Mouse (Mus musculus) hindbrain, embryonic 14.5 days (tissue): Measurements from ENCODE around the gene Mnx1. TPM values are rescaled to one million over a fixed set of nuclear protein-coding genes. Genes with fewer than 3 reads are reported as not detected.
A peak's percentile ranks its signal among the peaks of the same experiment; 100 is the strongest.
"Not testable (repeated sequence)": the region's sequence is repeated elsewhere in the genome, so short reads cannot be mapped to it uniquely, and the experiment has no call there.

Source experiments
- ATAC-seq: fragments of 200-750 bp; cut with Nextera tagmentation; 2 replicates; pipeline ENCODE4 v1.8.0; 2017; ENCODE audit warnings: moderate number of reproducible peaks, mild to moderate bottlenecking, moderate TSS enrichment, moderate library complexity; ENCODE audit not compliant: low FRiP score
- DNase-seq: peaks from one replicate; pipeline ENCODE4 v3.0.0-alpha.2; 2015; ENCODE audit warnings: low spot score
- H3K27ac ChIP-seq: fragments of 300-500 bp; sonication (generic); 2 replicates; pipeline ENCODE4 v1.5.1; 2014; ENCODE audit warnings: mild to moderate bottlenecking, moderate library complexity
- H3K27me3 ChIP-seq: fragments of 300-500 bp; sonication (generic); 2 replicates; pipeline ENCODE4 v1.6.1; 2014; ENCODE audit warnings: mild to moderate bottlenecking, low read length, mixed read lengths; ENCODE audit not compliant: control insufficient read depth, insufficient read depth
- H3K36me3 ChIP-seq: fragments of 300-500 bp; sonication (generic); replicated peaks from 2 replicates; pipeline ENCODE4 v1.6.1; 2014; ENCODE audit not compliant: control insufficient read depth, insufficient read depth
- H3K4me1 ChIP-seq: fragments of 300-500 bp; sonication (generic); replicated peaks from 2 replicates; pipeline ENCODE4 v1.6.1; 2014; ENCODE audit warnings: antibody characterized with exemption, low read length, mixed read lengths; ENCODE audit not compliant: control insufficient read depth, insufficient read depth
- H3K4me2 ChIP-seq: fragments of 300-500 bp; sonication (generic); replicated peaks from 2 replicates; pipeline ENCODE4 v1.6.1; 2014; ENCODE audit warnings: mild to moderate bottlenecking, moderate library complexity
- H3K4me3 ChIP-seq: fragments of 300-500 bp; sonication (generic); replicated peaks from 2 replicates; pipeline ENCODE4 v1.5.1; 2014; ENCODE audit warnings: mild to moderate bottlenecking, low read length
- H3K9ac ChIP-seq: fragments of 300-500 bp; sonication (generic); 2 replicates; pipeline ENCODE4 v1.6.1; 2014
- H3K9me3 ChIP-seq: fragments of 300-500 bp; sonication (generic); 2 replicates; pipeline ENCODE4 v1.6.1; 2016; ENCODE audit warnings: low read length; ENCODE audit not compliant: control insufficient read depth
- WGBS: fragments of 180-500 bp; shearing (Covaris S2); extraction: QIAGEN DNeasy Blood & Tissue Kit; methylation state at CpG from one replicate; pipeline ENCODE4 v1.1.7; 2014; 5-methylcytosine and 5-hydroxymethylcytosine counted together
- polyA plus RNA-seq: library from polyadenylated mRNA; unstranded; fragments of >200 nt; fragmentation: Nextera tagmentation; extraction: Ambion mirVana; gene quantifications from 2 replicates; pipeline ENCODE4 v1.2.1, GENCODE M21; 2014

Mnx1 gene
- polyA plus RNA-seq, 1 experiment from 2014 or later: 0.63 TPM

GRCm38 (mm10) chr5:29445275-29445674 is 33.0 kb downstream of the Mnx1 start:
- WGBS: 93% methylated on average over 2 of the region's 2 CpGs
- Histone ChIP-seq H3K9ac (no peak overlapping the region), H3K27ac (no peak overlapping the region), H3K4me3 (no peak overlapping the region), H3K4me2 (no peak overlapping the region), H3K9me3 (no peaks in the 10 kb centered on the region), H3K36me3 (peaks cover 97% of the 10 kb centered on the region), H3K27me3 (no peaks in the 10 kb centered on the region), H3K4me1 (no peaks in the 10 kb centered on the region)
- DNase-seq (no peak), ATAC-seq (no peak)

DNA sequence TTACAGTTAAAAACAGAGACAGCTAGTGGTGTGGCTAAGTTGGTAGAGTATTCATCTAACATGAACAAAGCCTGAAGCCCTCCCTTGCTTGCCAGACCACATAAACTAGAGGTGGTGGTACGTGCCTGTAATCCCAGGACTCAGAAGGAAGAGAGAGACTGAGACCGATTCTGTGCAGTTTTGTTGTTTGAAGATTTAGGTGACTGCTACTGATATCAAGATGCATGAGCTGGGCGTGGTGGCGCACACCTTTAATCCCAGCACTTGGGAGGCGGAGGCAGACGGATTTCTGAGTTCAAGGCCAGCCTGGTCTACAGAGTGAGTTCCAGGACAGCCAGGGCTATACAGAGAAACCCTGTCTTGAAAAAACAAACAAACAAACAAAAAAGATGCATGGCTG is 41.5 kb downstream of the Mnx1 start:
- not testable (repeated sequence) for H3K4me2 ChIP-seq, H3K9ac ChIP-seq
- WGBS: 95% methylated on average over 6 of the region's 6 CpGs

GRCm38 (mm10) chr5:29435491-29435890 is 42.8 kb downstream of the Mnx1 start:
- H3K9ac ChIP-seq: peak overlapping the region; percentile 71
- ATAC-seq (no peak), DNase-seq (no peak)
- H3K4me1 ChIP-seq: peaks cover 29% of the 10 kb centered on the region
- H3K4me2 ChIP-seq: peak overlapping the region; percentile 81
- H3K9me3 ChIP-seq: no peaks in the 10 kb centered on the region
- WGBS: 55% methylated on average over 8 of the region's 8 CpGs
- peaks cover 14% of the 10 kb centered on the region for H3K27me3 ChIP-seq
- H3K4me3 ChIP-seq: peak overlapping the region; percentile 76
- H3K36me3 ChIP-seq: peaks cover 42% of the 10 kb centered on the region
- H3K27ac ChIP-seq: no peak overlapping the region

More for the DNA sequence above, 41.5 kb downstream of the Mnx1 start:
- not testable (repeated sequence) for H3K9me3 ChIP-seq, DNase-seq, H3K27me3 ChIP-seq, ATAC-seq, H3K4me3 ChIP-seq, H3K27ac ChIP-seq
- Histone ChIP-seq H3K36me3 (peaks cover 54% of the 10 kb centered on the region), H3K4me1 (peaks cover 29% of the 10 kb centered on the region)

DNA sequence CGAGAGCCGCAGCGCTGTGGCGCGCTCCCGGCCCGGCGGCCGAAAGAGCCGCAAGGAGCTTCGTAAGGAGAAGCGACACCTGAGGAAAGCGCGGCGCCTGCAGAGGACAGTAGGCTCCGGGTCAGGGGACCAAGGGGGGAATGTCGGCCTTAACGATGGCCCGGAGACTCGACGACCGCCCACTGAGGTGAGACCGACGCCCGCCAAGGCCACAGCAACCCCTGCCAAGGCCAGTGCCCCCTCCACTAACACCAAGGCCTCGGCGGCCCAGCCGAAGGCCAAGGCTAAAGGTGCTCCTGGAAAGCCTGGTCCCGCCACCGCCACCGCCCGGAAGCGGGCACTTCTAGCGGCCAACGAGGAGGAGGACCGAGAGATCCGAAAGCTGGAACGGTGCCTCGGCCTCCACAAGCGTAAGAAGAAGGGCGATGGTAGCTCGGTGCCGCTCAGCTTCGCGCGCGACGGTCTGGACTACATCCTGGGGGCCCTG is 43.4 kb downstream of the Mnx1 start:
- peak overlapping the region; percentile 81 for H3K4me2 ChIP-seq
- peak; percentile 81 for ATAC-seq
- peak overlapping the region; percentile 54; the same call in 1 of the 2 replicates for H3K27ac ChIP-seq
- H3K4me1 ChIP-seq: peaks cover 29% of the 10 kb centered on the region
- H3K9me3 ChIP-seq: no peaks in the 10 kb centered on the region
- peak overlapping the region; percentile 76 for H3K4me3 ChIP-seq
- peaks cover 14% of the 10 kb centered on the region for H3K27me3 ChIP-seq
- H3K9ac ChIP-seq: peak overlapping the region; percentile 71
- H3K36me3 ChIP-seq: peaks cover 36% of the 10 kb centered on the region
- no peak for DNase-seq
- WGBS: 1% methylated on average over 48 of the region's 48 CpGs

GRCm38 (mm10) chr5:29434228-29434871 is 43.9 kb downstream of the Mnx1 start, which contains the start of gene Nom1:
Gene Nom1 (plus strand): TSS chr5:29434664.
- peak within 1 kb of the TSS; percentile 54; the same call in 1 of the 2 replicates for H3K27ac ChIP-seq
- 4% methylated on average over 29 of the region's 29 CpGs for WGBS
- peaks cover 29% of the 10 kb centered on the region for H3K4me1 ChIP-seq
- DNase-seq (peak; percentile 95), ATAC-seq (peak; percentile 98)
- H3K9ac ChIP-seq: peak within 1 kb of the TSS; percentile 71
- peak within 1 kb of the TSS; percentile 81 for H3K4me2 ChIP-seq
- no peaks in the 10 kb centered on the region for H3K9me3 ChIP-seq
- peaks cover 30% of the 10 kb centered on the region for H3K36me3 ChIP-seq
- peaks cover 14% of the 10 kb centered on the region for H3K27me3 ChIP-seq
- peak within 1 kb of the TSS; percentile 76 for H3K4me3 ChIP-seq

GRCm38 (mm10) chr5:29423330-29423729 is 54.9 kb downstream of the Mnx1 start:
- WGBS: 63% methylated on average over 3 of the region's 3 CpGs
- not testable (repeated sequence) for H3K4me3 ChIP-seq, DNase-seq, ATAC-seq, H3K27me3 ChIP-seq, H3K36me3 ChIP-seq, H3K27ac ChIP-seq, H3K4me2 ChIP-seq, H3K9ac ChIP-seq, H3K4me1 ChIP-seq, H3K9me3 ChIP-seq

Other genes starting within 250 kb of the Mnx1 start
- gene Lmbr1, start 100.1 kb downstream of the Mnx1 start, polyA plus RNA-seq: 42.2 and 44.4 TPM in 2 replicates
- gene Nom1, start 43.8 kb downstream of the Mnx1 start, polyA plus RNA-seq: 14.1 and 15.2 TPM in 2 replicates
- 51.8 and 53.0 TPM in 2 replicates for gene Ube3c, start 90.8 kb upstream of the Mnx1 start, polyA plus RNA-seq